Mouse (Mus musculus): ENCODE data around the gene Phka1.

Gene Phka1

GRCm38 (mm10) chrX:102475555-102475954, 168.5 kb downstream of the Phka1 start:
- no peak for DNase-seq (ENCODE audit: low spot score in 2 of 2)
